Mouse (Mus musculus) bone marrow, adult 2 months (tissue): ENCODE results near the gene Mrpl43.

ENCODE experiments used
- CTCF ChIP-seq: fragments of 200-500 bp; IDR thresholded peaks from 2 replicates; pipeline ENCODE4 v1.5.1; 2011; ENCODE audit warnings: low read length, control low read depth; ENCODE audit not compliant: control insufficient read depth, insufficient read depth
- POLR2A ChIP-seq: fragments of 200-500 bp; IDR thresholded peaks from 2 replicates; pipeline ENCODE4 v1.6.1; 2011; ENCODE audit warnings: low read depth, mild to moderate bottlenecking, control low read depth, low read length, borderline replicate concordance; ENCODE audit not compliant: control insufficient read depth

DNA sequence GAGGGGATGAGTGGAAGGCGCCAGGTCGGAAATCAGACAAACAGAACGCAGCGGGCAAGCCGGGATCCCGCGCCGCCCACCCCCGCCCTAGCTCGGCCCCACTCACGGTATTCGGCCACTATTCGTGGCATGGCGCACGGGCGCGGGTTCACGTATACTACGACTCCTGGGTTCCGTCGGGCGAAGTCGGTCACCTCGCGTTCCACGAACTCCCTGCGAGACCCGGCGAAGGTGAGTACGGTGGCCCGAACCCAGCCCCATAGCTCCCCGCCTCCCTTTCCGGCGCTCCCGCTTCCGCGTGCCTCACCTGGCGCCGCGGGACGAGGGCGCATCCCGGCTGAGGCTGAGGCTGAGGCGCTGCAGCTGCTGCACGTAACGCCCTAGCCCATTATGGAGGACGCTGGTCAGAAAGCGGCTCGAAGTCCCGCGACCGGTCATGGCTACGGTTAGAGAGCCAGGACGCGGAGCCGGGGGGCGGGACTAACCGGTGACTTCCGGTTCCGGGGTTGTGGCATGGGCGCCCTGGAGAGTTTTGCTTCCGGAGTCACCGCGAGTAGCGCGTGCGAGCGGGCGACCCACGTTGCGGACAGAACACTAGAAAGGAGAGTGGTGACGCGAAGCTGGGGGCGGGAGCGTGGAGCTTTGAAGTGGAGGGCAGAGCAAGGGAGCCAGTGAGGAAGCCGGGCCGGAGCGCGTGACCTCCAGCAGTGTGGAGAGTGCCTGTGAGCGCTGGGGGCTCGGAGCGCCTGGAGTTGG lies at the start of gene Mrpl43:
- TF ChIP-seq CTCF (no peak), POLR2A (peak; percentile 34; the same call in 1 of the 2 replicates)
